Mouse (Mus musculus): Measurements from ENCODE around the gene Btf3l4.

GRCm38 (mm10) chr4:108834115-108834970, 929 bp upstream of the Btf3l4 start, which contains the start of gene Txndc12:
- TF ChIP-seq POLR2A (IDR thresholded peaks at IDR 0.05; ENCODE audit: extremely low read depth, insufficient read depth, low read length) (peak; percentile 56; the same call in 1 of the 2 replicates), CTCF (IDR thresholded peaks at IDR 0.05; ENCODE audit: extremely low read depth, insufficient read depth, low read length) (no peak)
